Mouse (Mus musculus): ENCODE results near the gene Fkbp15. TPM values are rescaled to one million over a fixed set of nuclear protein-coding genes. Genes with fewer than 3 reads are reported as not detected.
"Not testable (repeated sequence)": the region's sequence is repeated elsewhere in the genome, so short reads cannot be mapped to it uniquely, and the experiment has no call there.

Fkbp15 gene
- total RNA-seq, 4 experiments from 2014 or later, result 40.7 to 49.8 (median 46.1) TPM

DNA sequence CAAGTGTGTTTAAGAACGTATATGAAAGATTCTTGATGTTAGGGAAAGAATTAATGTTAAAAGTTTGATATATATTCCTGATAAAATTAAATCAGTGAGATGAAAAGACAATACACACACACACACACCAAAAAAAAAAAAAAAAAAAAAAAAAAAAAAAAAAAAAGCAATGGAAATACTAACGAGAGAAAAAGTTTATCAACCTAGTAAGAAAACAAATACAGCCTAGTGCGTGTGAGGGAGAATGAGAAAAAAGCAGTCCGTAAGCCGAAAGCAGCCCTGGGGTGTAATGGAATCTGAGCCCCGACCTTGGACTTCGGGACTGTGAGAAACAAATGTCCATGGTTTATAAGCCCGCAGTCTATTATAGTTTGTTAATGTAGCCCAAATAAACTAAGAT is 74.8 kb downstream of the Fkbp15 start:
- peak in 1 of 2 experiments; percentile 2 for DNase-seq (ENCODE audit: low spot score in 2 of 2)

DNA sequence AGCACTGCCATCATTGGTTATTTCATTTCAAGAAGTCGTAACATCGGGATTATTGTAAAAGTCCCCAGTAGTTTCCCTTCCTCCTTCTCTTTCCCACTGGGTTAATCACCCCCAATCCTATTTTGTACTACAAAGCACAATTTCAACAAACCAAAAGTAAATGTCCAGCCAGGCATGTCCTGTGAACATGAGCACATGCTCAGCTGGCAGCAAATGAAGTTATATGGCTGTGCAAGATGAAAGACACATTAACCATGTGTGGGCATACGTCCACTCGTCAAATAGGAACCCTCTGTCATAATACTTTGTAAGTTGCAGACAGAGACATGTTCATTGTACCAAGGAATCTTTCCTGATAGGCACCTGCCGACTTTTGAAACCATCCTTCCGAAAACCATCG is 77.4 kb downstream of the Fkbp15 start:
- no peak for DNase-seq (ENCODE audit: low spot score in 2 of 2)

DNA sequence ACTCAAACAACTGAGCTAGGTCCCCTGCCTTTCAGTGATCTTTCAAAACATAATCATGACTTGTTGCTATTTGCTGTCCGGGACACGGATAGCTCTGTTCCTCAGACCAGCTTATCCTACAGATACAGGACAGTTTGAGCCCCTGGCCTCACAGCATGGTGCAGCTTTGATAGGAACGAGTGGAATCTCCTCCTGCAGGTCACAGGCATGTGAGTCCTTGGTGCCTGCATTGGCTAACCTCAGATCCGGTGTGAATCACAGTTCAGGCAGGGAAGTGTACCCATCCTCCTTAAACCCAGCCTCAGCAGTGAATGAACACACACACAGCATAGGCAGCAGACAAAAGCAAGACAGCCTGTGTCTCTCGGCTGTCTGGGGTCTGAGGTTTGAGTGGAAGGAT is 79.0 kb downstream of the Fkbp15 start:
- no peak for DNase-seq (ENCODE audit: low spot score in 2 of 2)

DNA sequence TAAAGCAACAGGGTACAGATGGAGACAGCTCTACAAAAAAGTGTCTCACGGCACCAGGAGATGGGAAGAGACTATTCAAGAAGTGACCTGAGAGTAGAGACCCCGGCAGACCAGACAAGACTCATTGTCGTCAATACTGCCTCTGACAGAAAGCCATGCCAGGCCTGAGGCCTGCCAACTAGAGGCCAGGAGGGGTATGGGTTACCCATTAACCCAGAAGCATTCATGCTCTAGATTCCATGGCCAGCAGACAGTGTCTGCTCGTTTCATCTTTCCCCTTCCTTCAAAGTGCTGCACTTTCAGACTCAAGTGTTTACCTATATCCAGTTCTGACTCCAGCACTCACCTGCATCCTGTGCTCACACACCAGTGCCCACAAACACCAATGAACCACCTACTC is 82.3 kb downstream of the Fkbp15 start:
- no peak for DNase-seq (ENCODE audit: low spot score in 2 of 2)

DNA sequence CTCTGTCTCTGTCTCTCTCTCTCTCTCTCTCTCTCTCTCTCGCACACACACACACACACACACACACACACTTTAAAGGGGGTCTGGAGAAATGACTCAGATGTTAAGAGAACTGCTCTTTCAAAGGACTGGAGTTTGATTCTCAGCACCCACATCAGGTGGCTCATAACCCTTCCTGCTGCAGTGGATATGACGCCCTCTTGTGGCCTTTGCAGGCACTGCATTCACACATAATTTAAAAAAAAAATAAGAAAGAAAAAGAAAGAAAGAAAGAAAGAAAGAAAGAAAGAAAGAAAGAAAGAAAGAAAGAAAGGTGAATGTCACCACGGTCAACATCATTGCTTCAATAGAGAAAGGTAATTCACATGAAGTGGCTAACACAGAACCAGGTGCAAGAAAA is 83.1 kb downstream of the Fkbp15 start:
- DNase-seq (ENCODE audit: low spot score in 2 of 2), result no peak

DNA sequence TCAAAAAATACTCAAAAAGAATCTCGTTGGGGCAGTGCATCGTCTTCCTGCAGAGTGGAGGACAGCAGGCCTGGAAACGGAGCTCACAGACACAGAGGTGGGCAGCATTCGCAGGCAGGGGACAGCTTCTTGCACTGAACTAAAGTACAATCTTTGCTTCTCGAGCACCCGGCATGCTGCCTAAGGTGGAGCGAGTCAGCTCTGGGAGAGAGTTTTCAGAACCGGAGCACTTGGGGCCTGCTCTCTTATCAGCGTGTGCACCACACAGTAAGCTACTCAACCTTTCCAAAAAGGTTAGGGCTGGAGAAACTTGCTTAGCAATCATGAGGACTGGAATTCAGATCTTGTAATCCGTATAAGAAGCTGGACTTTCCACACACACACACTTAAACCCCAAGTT is 83.7 kb downstream of the Fkbp15 start:
- DNase-seq (ENCODE audit: low spot score in 2 of 2), result no peak

DNA sequence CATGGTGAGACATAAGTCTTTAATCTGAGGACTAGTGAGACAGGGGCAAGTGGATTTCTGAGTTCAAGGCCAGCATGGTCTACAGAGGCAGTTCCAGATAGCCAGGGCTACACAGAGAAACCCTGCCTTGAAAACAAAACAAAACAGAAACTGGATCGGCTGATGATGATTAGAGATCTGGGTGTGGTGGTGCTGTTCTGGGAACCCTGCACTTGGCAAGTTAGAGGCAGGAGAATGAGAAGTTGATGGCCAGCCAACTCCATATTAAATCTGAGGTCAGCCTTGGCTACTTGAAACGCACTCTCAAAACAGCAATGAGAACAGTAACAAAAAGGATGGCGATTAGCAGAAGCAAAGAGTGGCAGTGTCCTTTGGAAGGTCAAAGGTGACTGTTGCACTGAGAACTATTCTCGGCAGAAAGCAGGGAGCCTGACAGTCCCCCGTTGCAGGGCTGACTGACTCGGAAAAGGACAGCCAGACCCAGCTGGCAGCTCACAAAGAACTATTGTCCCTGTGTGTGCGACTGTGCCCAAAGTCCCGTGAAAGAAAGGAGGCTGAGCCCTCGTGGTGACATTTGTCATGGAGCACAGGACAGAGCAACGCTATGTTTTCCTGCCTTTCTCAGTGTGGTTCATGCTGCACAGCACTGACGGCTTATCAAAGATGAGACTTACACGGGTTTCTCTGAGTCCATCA is 85.4 kb downstream of the Fkbp15 start:
- DNase-seq (ENCODE audit: low spot score in 2 of 2), result peak in 1 of 2 experiments; percentile 58

DNA sequence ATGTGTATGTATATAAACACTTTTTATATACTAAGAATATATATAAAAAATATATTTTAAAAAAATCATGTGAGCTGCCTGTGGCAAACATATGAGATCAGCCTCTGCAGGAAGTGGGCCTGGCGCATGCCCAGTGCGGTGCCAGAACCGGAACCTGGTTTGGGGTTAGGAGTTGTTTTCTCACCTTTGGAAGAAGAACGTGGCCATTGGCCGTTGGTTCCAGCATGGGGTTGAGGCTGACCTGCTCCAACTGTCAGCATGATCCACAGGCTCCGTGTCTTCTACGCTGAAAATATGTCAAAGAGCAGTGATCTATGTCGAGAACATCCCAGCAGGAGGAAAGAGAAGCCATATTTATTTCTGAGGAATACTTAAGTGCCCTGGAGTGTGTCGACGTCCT is 86.4 kb downstream of the Fkbp15 start:
- DNase-seq (ENCODE audit: low spot score in 2 of 2), result no peak

DNA sequence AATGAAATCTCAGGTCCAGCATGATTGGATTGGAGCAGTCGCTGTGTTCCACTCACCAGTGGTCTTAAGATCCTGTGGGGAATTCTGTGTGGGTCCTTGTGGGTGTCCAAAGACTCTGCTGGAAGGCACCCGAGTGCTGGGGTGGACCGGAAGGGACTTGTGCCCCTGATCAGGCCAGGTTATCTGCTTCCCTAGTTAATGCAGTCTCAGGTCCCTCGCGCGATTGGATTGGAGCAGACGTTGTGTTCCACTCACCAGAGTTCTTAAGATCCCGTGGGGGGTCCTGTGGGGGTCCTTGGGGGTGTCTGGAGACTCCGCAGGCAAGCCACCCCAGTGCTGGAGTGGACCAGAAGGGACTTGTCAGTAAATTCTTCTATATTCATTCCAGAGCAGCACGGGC is 87.7 kb downstream of the Fkbp15 start:
- no peak for DNase-seq (ENCODE audit: low spot score in 2 of 2)

DNA sequence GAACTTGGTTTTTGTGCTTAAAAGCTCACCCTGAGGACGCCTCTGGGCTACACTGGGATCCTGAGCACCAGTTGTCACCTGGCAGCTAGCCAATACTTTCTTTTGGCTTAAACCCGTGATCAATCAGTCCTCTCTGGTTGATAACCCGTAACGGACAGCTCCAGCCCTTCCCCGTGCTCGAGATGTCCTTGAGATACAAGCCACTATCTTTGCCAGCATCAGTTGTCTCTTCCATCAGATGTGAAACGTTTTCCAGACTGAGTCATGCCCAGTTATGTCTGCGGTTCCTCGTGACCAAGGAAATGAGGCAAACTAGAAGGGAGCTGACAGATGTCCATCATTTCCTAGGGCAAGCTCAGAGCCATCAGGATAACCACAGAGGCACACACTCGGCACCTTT is 93.2 kb downstream of the Fkbp15 start:
- DNase-seq (ENCODE audit: low spot score in 2 of 2), result no peak

DNA sequence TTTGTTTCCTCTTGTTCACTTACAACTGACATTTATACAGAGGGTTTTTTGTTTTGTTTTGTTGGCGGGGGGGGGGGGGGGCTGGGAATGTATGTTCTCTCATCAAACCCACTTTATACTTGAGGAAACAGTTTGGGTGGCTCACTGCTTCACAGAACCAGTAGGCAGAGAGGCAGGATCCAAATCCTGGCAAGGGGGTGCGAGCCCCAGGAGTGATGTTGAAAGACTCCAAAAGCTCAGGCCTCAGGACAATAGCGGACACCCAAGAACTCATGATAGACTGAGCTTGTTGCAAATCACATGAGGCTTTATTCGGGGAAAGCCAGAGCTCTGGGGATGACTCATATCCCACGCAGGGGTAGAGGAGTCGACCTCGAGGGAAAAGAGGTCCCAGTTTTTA is 94.3 kb downstream of the Fkbp15 start:
- DNase-seq (ENCODE audit: low spot score in 2 of 2), result not testable (repeated sequence)

DNA sequence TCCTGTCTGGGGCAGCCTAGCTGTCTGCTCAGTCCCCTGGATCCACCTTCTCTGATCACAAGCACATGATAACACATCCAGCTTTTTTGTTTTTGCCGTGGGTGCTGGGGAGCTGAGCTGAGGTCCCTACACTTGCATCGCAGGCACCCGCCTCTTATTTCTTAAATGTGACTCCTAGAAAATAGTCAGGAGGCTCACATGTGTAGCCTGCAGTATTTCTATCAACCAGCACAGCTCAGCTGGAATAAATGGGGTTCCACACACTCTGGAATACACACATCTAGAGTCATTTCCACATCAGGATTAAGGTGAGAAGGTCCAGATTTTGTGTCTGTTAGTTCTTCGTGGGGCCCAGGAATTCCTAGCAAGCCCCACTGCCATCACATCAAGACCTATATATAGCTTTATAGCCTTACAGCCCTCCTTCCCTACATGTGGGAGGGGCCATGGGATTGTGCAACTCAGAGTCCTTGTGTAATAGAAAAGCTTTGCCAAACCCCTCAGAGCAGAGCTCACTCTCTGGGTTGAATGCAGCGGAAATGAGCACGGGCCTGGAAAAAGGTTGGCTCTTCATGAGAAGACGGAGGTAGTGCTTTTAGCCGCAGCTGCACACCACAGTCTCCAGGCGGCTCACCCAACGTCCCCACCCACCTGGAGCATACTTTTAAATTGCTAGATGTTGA is 95.1 kb downstream of the Fkbp15 start:
- no peak for DNase-seq (ENCODE audit: low spot score in 2 of 2)

DNA sequence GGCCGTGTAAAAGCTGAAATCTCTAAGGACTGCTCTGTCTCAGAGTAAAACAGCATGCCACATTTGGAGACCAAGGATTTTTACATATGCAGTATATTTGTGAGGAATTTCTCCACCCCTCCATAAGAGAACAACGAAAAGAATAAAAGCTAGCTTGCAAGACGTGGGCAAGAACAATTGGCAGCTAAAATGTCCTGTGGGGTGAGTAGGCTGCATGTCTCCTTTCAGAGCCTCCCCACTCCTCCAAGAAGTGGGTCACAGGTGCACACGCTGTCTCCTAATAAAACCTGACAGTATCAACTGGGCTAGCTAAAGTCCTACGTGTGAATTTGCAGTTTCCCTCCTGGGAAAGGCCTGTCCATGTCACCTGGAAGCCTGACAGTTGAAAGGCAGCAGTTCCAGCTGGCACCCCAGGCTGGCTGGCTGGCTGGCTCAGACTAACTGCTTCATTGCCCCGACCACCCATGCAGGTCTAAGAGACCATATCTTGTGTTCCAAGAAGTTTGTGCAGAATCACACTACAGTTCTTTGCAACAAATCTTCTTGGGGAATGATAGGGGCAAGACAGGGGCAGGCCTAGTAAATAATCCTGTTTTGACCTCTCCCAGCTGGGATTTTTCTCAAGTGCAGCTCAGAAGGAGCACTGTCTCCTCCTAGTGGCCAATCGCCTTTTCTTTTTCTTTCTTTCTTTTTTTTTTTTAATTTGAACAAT is 97.1 kb downstream of the Fkbp15 start:
- DNase-seq (ENCODE audit: low spot score in 2 of 2), result peak in 1 of 2 experiments; percentile 2

DNA sequence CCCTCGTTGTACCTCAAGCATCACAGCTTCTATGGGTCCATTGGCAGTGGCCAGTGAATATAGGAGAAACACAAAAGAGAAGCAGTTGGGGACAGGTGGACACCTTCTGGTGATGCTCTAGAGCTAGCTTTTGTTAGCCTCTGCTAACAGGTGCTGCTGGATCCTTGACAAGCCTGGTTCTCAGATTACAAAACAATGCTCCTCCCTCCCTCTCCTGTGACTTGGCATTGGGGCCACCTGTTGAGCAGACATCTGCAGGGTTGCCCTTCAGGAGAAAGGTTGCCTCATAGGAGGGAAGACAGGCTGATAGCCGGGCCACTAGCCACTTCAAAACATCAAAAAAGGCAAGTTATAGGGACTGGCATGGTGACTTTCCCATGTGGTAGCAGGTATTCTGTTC is 98.1 kb downstream of the Fkbp15 start, which contains the start of gene Slc31a2:
Slc31a2 (plus strand) TSS at position 287 of the 400 bp plus-strand sequence.
- no peak for DNase-seq (ENCODE audit: low spot score in 2 of 2)

DNA sequence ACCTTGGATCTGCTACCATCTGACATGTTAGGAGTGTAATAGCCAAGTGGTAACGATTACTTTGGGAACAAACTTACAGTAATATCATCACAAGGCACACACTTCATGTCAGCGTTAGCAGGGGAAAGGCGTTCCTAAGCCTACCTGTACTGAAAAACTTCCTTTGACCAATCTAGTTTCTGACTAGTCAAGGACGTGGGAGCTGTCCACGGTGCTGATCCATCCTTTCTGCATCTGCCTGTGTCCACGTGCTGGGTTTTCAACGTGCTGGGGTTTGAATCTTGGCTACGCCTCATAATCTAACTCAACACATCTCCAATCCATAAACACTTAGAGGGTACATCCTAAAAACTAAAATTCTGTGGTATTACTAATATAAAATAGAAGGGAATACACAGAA is 103.4 kb downstream of the Fkbp15 start:
- DNase-seq (ENCODE audit: low spot score in 2 of 2), result no peak

DNA sequence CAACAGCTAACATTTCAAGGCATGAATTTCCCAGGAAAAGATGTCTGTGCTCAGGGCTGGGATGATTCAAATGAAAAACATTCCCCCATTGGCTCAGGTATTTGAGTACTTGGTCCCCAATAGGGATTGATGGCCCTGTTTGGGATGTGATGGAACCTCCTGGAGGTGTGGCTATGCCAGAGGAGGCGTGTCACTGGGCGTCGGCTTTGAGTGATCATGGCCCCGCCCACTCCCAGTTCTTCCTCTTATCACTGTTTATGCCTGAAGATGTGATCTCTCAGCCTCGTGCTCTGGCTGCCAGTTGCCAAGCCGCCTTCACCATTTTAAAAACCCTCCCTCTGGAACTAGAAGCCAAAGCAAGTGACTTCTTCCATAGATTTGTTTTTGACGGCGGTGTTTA is 105.8 kb downstream of the Fkbp15 start:
- DNase-seq (ENCODE audit: low spot score in 2 of 2), result no peak

DNA sequence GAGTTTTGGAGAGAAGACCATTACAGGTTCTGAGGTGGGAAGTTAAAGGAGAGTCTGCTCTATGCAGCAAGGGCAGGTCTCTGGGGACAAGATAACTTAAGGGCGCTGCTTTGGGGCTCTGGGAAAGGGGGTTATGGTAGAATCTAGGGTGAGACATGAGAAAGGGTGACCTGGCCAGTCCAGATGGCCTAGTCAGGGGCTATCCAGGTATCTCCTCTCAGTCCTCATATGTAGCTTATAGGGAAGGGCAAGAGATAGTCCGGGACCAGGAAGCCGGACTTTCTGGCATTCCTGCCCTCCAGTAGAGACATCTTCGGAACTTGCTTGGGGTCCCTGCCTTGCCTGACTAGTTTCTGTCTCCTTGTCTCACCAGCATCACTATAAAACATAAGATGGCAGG is 108.6 kb downstream of the Fkbp15 start:
- DNase-seq (ENCODE audit: low spot score in 2 of 2), result no peak

DNA sequence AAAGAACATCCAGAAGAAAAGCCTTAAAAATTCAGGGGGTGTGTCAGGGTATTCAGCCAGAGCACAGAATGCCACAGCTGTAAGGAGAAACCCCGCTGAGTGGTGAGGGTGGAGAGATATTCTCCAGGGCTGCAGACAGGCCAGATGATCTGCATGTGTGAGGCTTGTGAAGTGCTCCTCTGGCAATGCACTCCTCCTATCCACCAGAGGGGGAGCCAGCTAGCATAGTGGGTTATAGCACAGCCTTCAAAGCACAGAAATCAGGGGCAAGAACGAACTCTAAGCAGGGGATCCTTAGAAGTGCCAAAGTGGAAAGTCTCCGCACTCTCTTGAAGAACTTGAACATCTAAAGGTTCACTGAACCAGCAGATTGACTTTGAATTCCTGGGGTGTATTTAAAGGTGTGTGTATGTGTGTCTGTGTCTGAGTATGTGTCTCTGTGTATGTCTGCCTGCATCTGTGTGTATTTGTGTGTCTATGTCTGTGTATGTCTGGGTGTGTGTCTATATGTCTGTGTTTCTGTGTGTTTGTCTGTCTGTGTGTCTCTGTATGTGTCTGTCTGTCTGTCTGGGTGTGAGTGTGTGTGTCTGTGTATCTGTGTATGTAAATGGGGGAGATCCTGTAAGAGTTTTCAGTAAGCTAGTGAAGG is 109.3 kb downstream of the Fkbp15 start:
- no peak for DNase-seq (ENCODE audit: low spot score in 2 of 2)

All from layer of hippocampus, adult 8-10 months (tissue).